Mouse (Mus musculus) cortical plate, adult 2 months (tissue): ENCODE data around the gene Slc17a7.

Experiments used
- CTCF ChIP-seq: fragments of 200-500 bp; IDR thresholded peaks from 2 replicates; pipeline ENCODE4 v1.5.1; 2011; ENCODE audit warnings: mild to moderate bottlenecking, control low read depth, low read length; ENCODE audit not compliant: insufficient read depth; ENCODE audit errors: extremely low read depth
- POLR2A ChIP-seq: fragments of 200-500 bp; IDR thresholded peaks from 2 replicates; pipeline ENCODE4 v1.6.1; 2011; ENCODE audit warnings: mild to moderate bottlenecking, low read length, control low read depth; ENCODE audit not compliant: insufficient read depth; ENCODE audit errors: extremely low read depth

GRCm38 (mm10) chr7:45164833-45165232, 1.1 kb downstream of the Slc17a7 start:
- peak; percentile 25; the same call in 1 of the 2 replicates for TF ChIP-seq POLR2A
- no peak for TF ChIP-seq CTCF
